Comparison of ENCODE assay signal across 18 mouse cellular contexts in the genomic region with DNA sequence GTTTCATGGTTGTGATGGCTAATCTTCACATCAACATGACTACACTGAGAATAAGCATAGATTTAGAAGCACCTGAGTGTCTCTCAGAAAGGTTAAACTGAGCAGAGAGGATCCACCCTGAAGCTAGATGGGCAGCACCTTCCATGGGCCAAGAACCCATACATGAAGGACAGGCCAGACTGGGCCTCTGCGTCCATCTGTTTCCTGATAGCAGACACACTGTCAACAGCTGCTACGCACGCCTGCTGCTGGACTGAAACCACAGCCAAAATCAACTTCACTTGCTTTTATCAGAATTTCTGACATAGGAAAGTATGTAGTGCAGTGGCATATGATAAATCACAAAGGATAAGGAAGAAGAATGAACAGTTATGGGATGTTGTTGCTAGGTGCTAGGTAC.
"Had no signal": no experiment of that assay in that cellular context is flagged by ENCODE, and none has a peak within 500 bp of the region (broad histone marks: within the 10 kb centered on the region; RNA-seq: fewer than 3 reads in every experiment).

No protein-coding gene starts in this region.

- H3K4me1 ChIP-seq: limb, embryonic 12.5 days; limb, embryonic 15.5 days; neural tube, embryonic 13.5 days; stomach, embryonic 15.5 days had no signal

- H3K27me3 ChIP-seq: limb, embryonic 12.5 days; limb, embryonic 15.5 days; neural tube, embryonic 13.5 days; stomach, embryonic 15.5 days had no signal

- H3K36me3 ChIP-seq: stomach, embryonic 15.5 days had no signal

- H3K27ac ChIP-seq: hindbrain, postnatal 0 days; limb, embryonic 12.5 days; limb, embryonic 15.5 days; liver, embryonic 14.5 days; neural tube, embryonic 13.5 days; stomach, embryonic 15.5 days had no signal

- H3K4me3 ChIP-seq: limb, embryonic 12.5 days; limb, embryonic 15.5 days; neural tube, embryonic 13.5 days; stomach, embryonic 15.5 days had no signal

- ATAC-seq: hindbrain, postnatal 0 days; inflammation-experienced regulatory T-cells, adult 6 months; intestine, embryonic 16.5 days; liver, postnatal 0 days had no signal

- H3K4me2 ChIP-seq: limb, embryonic 12.5 days; limb, embryonic 15.5 days; liver, embryonic 11.5 days; midbrain, embryonic 11.5 days; neural tube, embryonic 13.5 days; stomach, embryonic 15.5 days had no signal

- DNase-seq: left cerebral cortex, postnatal 4 days; liver, postnatal 0 days; lung, postnatal 14 days; midbrain, embryonic 14.5 days; retina, postnatal 1 day; right cerebral cortex, postnatal 25 days; spleen, adult 18-20 months; thymus, postnatal 25 days had no signal

- H3K9ac ChIP-seq: limb, embryonic 12.5 days; limb, embryonic 15.5 days; liver, embryonic 14.5 days; liver, postnatal 0 days; neural tube, embryonic 13.5 days; stomach, embryonic 15.5 days had no signal

- H3K9me3 ChIP-seq: limb, embryonic 12.5 days; limb, embryonic 15.5 days; neural tube, embryonic 13.5 days; stomach, embryonic 15.5 days had no signal
